Mouse (Mus musculus) midbrain, embryonic 11.5 days (tissue): ENCODE data around the gene Sema6d. TPM values are rescaled to one million over a fixed set of nuclear protein-coding genes. Genes with fewer than 3 reads are reported as not detected.

Experiments
- ATAC-seq: fragments of 200-750 bp; cut with Nextera tagmentation; 2 replicates; pipeline ENCODE4 v1.8.0; 2017; ENCODE audit warnings: moderate TSS enrichment, moderate library complexity; ENCODE audit not compliant: low FRiP score
- DNase-seq: peaks from one replicate; pipeline ENCODE4 v3.0.0; 2015; ENCODE audit warnings: low spot score; ENCODE audit errors: missing footprints
- H3K27ac ChIP-seq: fragments of 300-500 bp; sonication (generic); 2 replicates; pipeline ENCODE4 v1.5.1; 2014; ENCODE audit warnings: low read depth, low read length
- H3K27me3 ChIP-seq: fragments of 300-500 bp; sonication (generic); 2 replicates; pipeline ENCODE4 v1.6.1; 2014; ENCODE audit warnings: mild to moderate bottlenecking, low read length, moderate library complexity, mixed read lengths; ENCODE audit not compliant: control insufficient read depth, insufficient read depth
- H3K36me3 ChIP-seq: fragments of 300-500 bp; sonication (generic); 2 replicates; pipeline ENCODE4 v1.6.1; 2014; ENCODE audit warnings: mild to moderate bottlenecking, low read length, moderate library complexity, mixed read lengths; ENCODE audit not compliant: control insufficient read depth, insufficient read depth
- H3K4me1 ChIP-seq: fragments of 300-500 bp; sonication (generic); 2 replicates; pipeline ENCODE4 v1.6.1; 2014; ENCODE audit warnings: low read length; ENCODE audit not compliant: control insufficient read depth, insufficient read depth
- H3K4me2 ChIP-seq: fragments of 300-500 bp; sonication (generic); 2 replicates; pipeline ENCODE4 v1.6.1; 2014; ENCODE audit warnings: mild to moderate bottlenecking, moderate library complexity
- H3K4me3 ChIP-seq: fragments of 300-500 bp; sonication (generic); 2 replicates; pipeline ENCODE4 v1.5.1; 2014; ENCODE audit warnings: low read depth, low read length
- H3K9ac ChIP-seq: fragments of 300-500 bp; sonication (generic); 2 replicates; pipeline ENCODE4 v1.6.1; 2014; ENCODE audit warnings: low read length
- H3K9me3 ChIP-seq: fragments of 300-500 bp; sonication (generic); 2 replicates; pipeline ENCODE4 v1.6.1; 2016; ENCODE audit warnings: low read length; ENCODE audit not compliant: control insufficient read depth
- WGBS: fragments of 180-500 bp; shearing (Covaris S2); extraction: QIAGEN DNeasy Blood & Tissue Kit; methylation state at CpG from one replicate; pipeline ENCODE4 v1.1.7; 2014; 5-methylcytosine and 5-hydroxymethylcytosine counted together
- polyA plus RNA-seq: library from polyadenylated mRNA; unstranded; fragments of >200 nt; fragmentation: Nextera tagmentation; extraction: Ambion mirVana; gene quantifications from 2 replicates; pipeline ENCODE4 v1.2.1, GENCODE M21; 2014

The Sema6d gene
- polyA plus RNA-seq, result 11.1 and 12.2 TPM in 2 replicates

DNA sequence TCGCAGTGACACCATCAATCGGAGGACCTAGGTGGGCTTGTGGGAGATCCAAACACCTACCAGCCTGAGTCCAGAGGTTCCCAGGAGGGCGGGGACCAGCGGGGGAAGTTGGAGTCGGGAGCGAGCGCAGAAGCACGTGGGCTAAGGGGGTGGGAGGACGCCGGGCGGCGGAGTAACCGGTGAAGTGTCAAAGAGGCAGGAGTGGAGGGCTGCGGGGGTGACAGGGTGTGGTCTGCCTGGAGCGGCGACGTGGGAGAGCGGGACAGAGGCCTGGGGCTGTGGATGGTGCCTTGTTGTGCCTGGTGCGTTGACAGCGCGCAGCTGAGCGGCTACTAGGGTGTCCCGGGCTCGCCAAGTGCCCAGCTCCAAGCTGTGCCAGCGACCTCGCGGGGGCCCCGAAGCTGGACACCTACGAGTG is at the start of gene Sema6d:
Gene Sema6d, plus strand, starts transcription at position 157 of the 418 bp plus-strand sequence.
- Histone ChIP-seq H3K4me3 (peak within 1 kb of the TSS; percentile 49), H3K4me1 (0 out of 2 replicates have a peak, but pooled peaks cover 4% of the 10 kb centered on the region), H3K9ac (peak within 1 kb of the TSS; percentile 59), H3K27ac (no peak within 1 kb of the TSS), H3K4me2 (peak within 1 kb of the TSS; percentile 97), H3K9me3 (no peaks in the 10 kb centered on the region), H3K27me3 (peaks cover 27% of the 10 kb centered on the region), H3K36me3 (no peaks in the 10 kb centered on the region)
- WGBS, result 1% methylated on average over 27 of the region's 29 CpGs
- peak; percentile 75 for ATAC-seq
- DNase-seq, result peak; percentile 90

DNA sequence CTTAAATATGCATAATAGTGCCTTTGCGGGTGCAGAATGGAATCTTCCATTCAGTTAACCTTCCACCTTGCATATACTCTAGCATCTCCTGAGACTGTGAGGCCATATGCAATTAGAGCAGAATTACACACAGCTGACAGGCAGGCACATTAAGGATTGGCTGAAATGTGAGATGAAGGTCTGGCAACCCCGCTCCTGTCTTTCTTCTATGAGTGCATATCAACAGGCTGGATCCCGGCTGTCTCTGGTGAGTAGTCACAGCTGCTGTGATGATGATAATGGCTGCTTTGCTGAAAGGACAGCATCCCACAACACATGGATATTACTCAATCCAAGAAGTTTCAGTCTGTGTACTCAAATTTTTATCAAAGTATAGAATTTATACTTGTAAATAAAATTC is 29.9 kb upstream of the Sema6d start:
- Histone ChIP-seq H3K36me3 (no peaks in the 10 kb centered on the region), H3K9me3 (no peaks in the 10 kb centered on the region), H3K9ac (no peak overlapping the region), H3K4me2 (no peak overlapping the region), H3K4me1 (no peaks in the 10 kb centered on the region), H3K27me3 (no peaks in the 10 kb centered on the region), H3K4me3 (no peak overlapping the region), H3K27ac (no peak overlapping the region)
- DNase-seq (no peak), ATAC-seq (no peak)
- 83% methylated on average over 3 of the region's 3 CpGs for WGBS

DNA sequence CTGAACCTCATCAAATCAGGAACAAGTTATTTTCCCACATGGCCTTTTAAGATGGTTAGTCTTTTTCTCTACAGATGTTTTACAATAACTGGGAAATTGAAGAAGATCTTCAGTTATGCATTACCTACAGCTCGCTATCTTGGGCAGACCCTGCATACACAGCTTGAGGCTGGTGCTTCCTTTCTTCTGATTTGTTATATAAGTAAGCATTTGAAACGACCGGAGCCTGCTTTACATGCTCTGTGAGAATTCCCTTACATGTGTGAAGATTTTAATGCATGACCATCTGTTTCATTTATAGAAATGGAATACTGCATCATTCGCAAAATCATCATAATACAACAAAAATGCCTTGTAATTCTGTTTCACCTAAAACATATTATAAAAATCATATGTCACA is 21.4 kb upstream of the Sema6d start:
- DNase-seq (no peak), ATAC-seq (no peak)
- no peaks in the 10 kb centered on the region for H3K27me3 ChIP-seq
- 95% methylated on average over 4 of the region's 4 CpGs for WGBS
- no peaks in the 10 kb centered on the region for H3K4me1 ChIP-seq
- H3K4me3 ChIP-seq, result no peak overlapping the region
- no peak overlapping the region for H3K9ac ChIP-seq
- H3K4me2 ChIP-seq, result no peak overlapping the region
- no peaks in the 10 kb centered on the region for H3K9me3 ChIP-seq
- H3K27ac ChIP-seq, result no peak overlapping the region
- no peaks in the 10 kb centered on the region for H3K36me3 ChIP-seq

DNA sequence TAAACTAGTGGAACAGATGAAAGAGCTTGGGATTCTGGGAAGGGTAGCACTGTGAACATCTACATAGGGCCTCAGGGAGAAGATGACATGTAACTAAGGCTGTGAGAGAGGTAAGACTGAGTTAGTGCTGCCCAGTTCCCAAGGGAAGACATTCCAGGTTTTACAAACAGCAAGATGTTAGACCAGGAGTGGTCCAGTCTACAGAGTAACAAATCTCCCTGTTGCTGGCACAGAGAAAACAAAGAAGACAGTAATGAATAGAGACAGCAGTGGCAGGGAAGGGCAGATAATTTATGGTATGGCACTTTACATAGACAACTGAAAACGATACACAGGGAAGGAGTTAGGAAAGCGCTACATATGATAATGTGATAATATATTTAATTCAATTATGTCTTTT is 19.1 kb upstream of the Sema6d start:
- Histone ChIP-seq H3K4me1 (no peaks in the 10 kb centered on the region), H3K9me3 (no peaks in the 10 kb centered on the region), H3K4me3 (no peak overlapping the region), H3K4me2 (no peak overlapping the region), H3K27me3 (no peaks in the 10 kb centered on the region), H3K27ac (no peak overlapping the region), H3K9ac (no peak overlapping the region), H3K36me3 (no peaks in the 10 kb centered on the region)
- ATAC-seq, result no peak
- DNase-seq, result no peak
- 86% methylated on average over 2 of the region's 2 CpGs for WGBS

DNA sequence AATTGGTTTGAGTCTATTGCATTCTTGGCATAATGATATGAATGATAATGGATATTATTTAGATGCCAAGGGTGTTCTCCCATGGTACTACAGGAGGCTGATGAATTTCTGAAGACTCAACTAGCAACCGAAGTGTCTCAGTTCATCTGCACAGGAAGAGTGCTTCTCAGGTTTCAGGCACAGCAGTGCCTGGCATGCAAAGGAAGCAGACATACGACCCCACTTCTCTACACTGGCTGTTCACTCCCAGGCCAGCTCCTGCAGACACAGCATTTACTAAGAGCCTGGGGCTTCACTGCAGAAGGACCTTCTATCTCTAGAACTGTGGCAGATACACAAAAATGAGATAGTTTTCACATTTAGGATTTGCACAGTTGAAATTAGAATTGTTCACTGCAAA is 18.4 kb upstream of the Sema6d start:
- no peak overlapping the region for H3K27ac ChIP-seq
- no peaks in the 10 kb centered on the region for H3K9me3 ChIP-seq
- ATAC-seq (no peak), DNase-seq (no peak)
- WGBS, result 17% methylated on average over 2 of the region's 2 CpGs
- no peak overlapping the region for H3K4me3 ChIP-seq
- H3K27me3 ChIP-seq, result no peaks in the 10 kb centered on the region
- H3K9ac ChIP-seq, result no peak overlapping the region
- no peak overlapping the region for H3K4me2 ChIP-seq
- no peaks in the 10 kb centered on the region for H3K4me1 ChIP-seq
- H3K36me3 ChIP-seq, result no peaks in the 10 kb centered on the region

DNA sequence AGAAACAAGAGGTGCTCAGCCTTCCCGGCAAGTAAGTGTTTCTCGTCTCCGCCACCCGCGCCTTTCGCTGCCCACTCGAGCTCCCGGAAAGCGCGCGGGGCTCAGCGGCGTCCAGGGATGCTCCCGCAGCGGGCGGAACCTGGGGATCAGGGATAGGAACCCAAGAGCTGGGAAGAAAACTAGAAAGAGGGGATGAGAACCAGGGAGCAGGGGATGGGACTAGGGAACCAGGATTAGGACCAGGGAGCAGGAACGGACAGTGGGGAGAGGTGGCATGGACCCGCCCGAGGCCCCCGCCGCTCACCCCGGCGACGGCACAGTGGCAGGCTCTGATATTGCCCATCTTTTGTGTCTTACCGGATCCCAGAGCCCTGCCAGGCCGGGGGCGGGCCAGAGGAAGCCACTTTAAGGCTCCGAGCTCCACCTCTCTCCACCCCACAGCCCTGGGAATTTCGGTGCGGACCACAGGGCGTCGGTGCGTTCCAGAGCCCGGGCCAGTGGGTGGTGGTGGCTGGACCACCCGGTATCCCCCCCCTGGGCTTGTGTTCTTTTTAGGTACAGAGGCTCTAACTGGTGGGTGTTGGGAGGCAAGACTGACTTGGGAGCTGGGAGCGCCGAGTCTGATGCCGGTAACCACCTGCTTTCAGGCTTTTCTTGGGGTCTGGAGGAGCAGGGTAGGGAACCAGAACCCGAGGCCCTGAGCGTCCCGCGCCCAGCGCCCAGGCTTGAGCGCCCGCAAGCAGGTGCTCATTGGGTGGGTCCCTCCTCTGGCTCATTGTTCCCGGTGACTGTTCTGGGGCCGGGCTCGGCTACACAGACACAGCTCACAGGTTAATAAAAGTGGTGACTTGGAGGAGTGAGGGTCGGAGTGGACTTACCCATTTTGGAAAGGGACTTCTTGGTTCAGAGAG is 717 bp downstream of the Sema6d start:
- no peak overlapping the region for H3K27ac ChIP-seq
- peak; percentile 79 for ATAC-seq
- no peaks in the 10 kb centered on the region for H3K9me3 ChIP-seq
- under 1% methylated on average over 46 of the region's 49 CpGs for WGBS
- no peaks in the 10 kb centered on the region for H3K36me3 ChIP-seq
- DNase-seq, result peak; percentile 94
- H3K4me3 ChIP-seq, result peak overlapping the region; percentile 49
- peak overlapping the region; percentile 97 for H3K4me2 ChIP-seq
- H3K27me3 ChIP-seq, result peaks cover 27% of the 10 kb centered on the region
- H3K4me1 ChIP-seq, result 0 out of 2 replicates have a peak, but pooled peaks cover 4% of the 10 kb centered on the region
- peak overlapping the region; percentile 59 for H3K9ac ChIP-seq

DNA sequence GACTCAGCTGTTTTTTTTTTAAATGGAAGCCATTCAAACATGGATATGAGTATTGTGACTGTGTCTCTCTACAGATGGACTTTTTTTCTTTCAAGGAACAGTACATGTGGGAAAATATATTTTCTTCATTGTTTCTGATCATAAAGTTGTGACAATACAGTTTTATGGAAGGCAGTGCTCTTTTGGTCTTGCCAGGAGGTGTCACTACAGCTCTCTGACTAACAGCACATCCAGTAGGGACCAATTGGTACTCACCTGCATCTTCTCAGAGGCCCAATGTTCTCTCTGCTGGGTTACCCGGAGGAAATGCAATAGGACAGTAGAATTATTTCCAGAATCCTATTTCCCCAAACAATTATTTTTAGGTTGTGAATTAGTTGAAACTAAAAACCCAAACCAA is 9.9 kb downstream of the Sema6d start:
- H3K9me3 ChIP-seq, result no peaks in the 10 kb centered on the region
- WGBS, result 53% methylated on average over 1 of the region's 1 CpGs
- no peaks in the 10 kb centered on the region for H3K27me3 ChIP-seq
- no peak overlapping the region for H3K27ac ChIP-seq
- H3K36me3 ChIP-seq, result no peaks in the 10 kb centered on the region
- DNase-seq (no peak), ATAC-seq (no peak)
- no peak overlapping the region for H3K4me2 ChIP-seq
- no peaks in the 10 kb centered on the region for H3K4me1 ChIP-seq
- no peak overlapping the region for H3K4me3 ChIP-seq
- H3K9ac ChIP-seq, result no peak overlapping the region

DNA sequence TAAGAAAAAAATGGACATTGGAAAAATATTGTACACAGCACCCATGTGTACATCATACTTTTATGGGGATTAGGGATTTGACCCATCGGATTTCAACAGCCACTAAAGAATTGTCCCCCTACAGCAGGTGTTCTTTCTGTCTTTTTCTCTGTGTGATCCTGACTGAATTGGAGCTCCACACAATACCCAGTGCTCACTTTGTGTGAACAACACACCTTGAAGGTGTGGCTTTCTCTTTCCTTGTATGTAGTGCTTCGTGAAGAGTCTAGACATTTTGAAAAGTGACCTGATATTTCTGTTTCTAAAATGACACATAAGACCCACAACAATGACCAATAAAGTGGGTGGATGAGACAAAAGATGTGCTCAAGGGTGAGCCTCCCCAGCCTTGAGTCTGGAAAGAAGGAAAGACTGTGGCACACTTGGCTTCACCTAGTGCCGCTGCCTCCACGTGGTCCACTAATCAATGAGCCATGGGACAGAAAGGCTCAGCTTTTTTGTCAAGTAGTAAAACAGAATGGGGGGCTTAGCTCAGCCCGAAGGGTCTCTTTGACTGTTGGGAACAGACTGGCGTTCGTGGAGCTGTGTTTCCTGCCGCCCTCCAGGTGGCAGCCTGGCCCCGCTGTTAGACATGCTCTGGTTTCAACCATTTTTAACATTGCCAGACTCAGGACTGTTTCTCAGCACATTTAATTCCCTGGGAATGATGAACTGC is 10.9 kb downstream of the Sema6d start:
- ATAC-seq (peak; percentile 86), DNase-seq (peak; percentile 88)
- Histone ChIP-seq H3K9ac (no peak overlapping the region), H3K4me3 (no peak overlapping the region), H3K4me2 (no peak overlapping the region), H3K4me1 (no peaks in the 10 kb centered on the region), H3K27me3 (no peaks in the 10 kb centered on the region), H3K9me3 (no peaks in the 10 kb centered on the region), H3K27ac (no peak overlapping the region), H3K36me3 (no peaks in the 10 kb centered on the region)
- whole genome bisulfite sequencing, result 26% methylated on average over 9 of the region's 9 CpGs

DNA sequence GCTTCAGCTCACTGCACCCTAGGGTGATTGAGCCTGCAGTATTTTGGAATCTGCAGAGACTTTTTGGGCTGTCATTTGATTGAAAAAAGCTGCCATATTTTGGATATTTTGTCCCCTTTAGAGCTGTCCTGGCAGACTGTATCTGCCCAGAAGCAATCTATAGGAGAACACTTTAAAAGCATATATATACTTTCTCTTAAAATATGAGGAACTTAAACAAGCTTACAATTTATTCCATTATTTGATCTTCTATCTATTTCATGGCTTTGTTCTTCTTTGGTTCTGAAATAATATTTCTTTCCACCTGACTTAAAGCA is 11.4 kb downstream of the Sema6d start:
- Histone ChIP-seq H3K4me3 (no peak overlapping the region), H3K4me2 (no peak overlapping the region), H3K27ac (no peak overlapping the region), H3K9ac (no peak overlapping the region), H3K4me1 (no peaks in the 10 kb centered on the region), H3K9me3 (no peaks in the 10 kb centered on the region), H3K36me3 (no peaks in the 10 kb centered on the region), H3K27me3 (no peaks in the 10 kb centered on the region)
- no peak for ATAC-seq
- DNase-seq, result no peak
